Mouse (Mus musculus): ENCODE results near the gene Lrrfip2.

The Lrrfip2 gene

DNA sequence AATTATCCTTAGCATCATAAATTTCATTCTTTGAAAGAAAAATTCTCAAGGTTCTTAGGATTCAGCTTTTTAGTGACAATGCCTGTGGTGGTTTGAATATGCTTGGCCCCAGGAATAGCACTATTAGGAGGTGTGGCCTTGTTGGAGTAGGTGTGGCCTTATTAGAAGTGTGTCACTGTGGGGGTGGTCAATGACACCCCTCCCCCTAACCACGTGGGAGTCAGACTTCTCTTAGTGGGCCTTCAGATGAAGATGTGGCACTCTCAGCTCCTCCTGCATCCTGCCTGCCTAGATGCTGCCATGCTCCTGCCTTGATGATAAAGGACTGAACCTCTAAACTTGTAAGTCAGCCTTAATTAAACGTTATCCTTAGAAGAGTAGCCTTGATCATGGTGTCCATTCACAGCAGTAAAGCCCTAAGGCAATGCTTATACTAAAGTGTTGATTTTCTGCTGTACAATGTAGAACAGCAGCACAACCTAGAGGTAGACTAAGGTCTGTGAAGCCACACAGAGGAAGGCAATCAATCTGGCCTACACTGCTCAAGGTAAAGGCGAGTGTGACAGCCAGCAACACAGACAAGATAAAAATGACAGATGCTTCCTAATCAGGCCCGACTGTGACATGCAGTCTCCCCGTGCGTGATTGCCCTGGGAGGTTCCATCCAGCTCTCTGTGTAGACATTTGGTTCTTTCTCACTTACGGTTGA lies 134.9 kb downstream of the Lrrfip2 start:
- in situ Hi-C loops (cut with MboI; ENCODE audit: low pct_unique_long_range_greater_than_20kb in 1 of 2, low sequenced_read_pairs in 2 of 2, unreplicated experiment in 1 of 2): no loop called here

- in situ Hi-C loops (cut with MboI; ENCODE audit: low pct_unique_long_range_greater_than_20kb in 1 of 2, low sequenced_read_pairs in 2 of 2, unreplicated experiment in 1 of 2): no loop called here
Observed at GRCm38 (mm10) chr9:111260360-111260985, 143.1 kb downstream of the Lrrfip2 start.

DNA sequence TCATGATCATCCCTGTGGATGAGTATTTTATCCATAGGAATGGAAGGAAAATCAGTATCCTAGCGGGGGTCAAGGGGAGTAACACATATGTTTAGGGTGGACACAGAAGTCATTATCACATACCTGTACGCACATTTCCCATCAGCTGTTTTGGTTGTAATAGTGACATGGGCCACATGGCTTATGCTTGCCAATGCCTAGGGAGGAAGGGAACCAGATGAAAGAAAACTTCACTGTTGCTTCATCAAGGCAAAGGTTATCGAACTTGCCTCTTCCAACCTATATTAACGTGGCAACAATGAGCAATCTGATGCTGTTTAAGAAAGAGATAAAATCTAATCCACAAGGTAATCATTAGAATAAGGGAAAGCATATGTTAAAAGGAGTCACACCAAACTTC lies 144.0 kb downstream of the Lrrfip2 start:
- in situ Hi-C loops (cut with MboI; ENCODE audit: low pct_unique_long_range_greater_than_20kb in 1 of 2, low sequenced_read_pairs in 2 of 2, unreplicated experiment in 1 of 2): no loop called here

DNA sequence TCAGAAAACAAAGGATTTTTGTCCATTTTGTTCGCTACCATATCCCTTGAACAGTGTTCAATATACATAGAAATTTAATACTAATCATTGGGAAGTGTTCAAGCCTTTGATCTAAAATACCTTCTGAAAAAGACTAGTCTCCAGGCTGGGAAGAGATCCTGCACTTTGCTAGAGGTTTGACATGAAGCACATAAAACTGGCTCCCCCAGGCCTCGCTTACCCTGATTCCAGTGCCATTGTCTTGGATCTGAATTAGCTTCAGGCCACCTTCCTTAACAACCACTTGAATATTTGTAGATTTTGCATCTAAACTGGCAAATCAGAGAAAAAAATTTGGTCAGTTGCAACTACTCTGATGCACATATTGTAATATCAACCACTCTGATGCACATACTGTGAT lies 150.6 kb downstream of the Lrrfip2 start:
- in situ Hi-C loops (cut with MboI; ENCODE audit: low pct_unique_long_range_greater_than_20kb in 1 of 2, low sequenced_read_pairs in 2 of 2, unreplicated experiment in 1 of 2): no loop called here

DNA sequence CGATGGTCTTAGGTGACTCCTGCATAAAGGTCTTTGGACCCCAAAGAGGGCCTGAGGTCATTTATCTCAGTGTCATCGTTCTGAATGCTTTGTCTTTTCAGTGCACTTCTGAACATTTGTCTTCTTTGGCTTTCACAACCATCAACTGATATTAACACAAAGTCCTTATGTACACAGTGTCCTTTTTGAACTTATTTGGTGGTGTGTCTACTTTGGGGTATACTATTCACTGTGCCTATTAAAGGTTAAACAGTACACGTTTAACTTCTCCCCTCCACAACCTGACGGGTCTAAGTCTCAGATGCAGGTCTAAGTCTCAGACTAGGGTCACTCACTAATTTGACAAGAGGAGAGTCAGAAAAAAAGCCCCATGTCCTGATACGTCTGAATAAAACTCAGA lies 153.2 kb downstream of the Lrrfip2 start:
- in situ Hi-C loops (cut with MboI; ENCODE audit: low pct_unique_long_range_greater_than_20kb in 1 of 2, low sequenced_read_pairs in 2 of 2, unreplicated experiment in 1 of 2): no loop called here

DNA sequence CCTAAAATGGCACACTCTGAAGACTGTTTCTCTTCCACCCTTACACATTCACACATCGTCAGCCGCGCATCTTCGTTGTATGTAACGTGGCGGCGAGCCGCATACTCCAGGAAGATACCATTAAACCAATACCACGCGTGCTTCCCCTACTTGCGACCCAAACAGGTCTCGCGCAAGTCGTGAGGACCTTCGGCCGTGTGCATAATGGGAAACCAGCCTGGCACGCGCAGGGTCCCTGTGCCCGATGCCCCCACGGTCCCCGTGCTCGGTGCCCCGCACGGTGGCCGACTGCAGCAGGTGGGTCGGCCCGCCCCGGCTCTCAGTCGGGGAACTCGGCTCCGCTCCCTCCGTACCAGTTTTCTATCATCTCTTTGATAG lies 153.7 kb downstream of the Lrrfip2 start:
- in situ Hi-C loops (cut with MboI; ENCODE audit: low pct_unique_long_range_greater_than_20kb in 1 of 2, low sequenced_read_pairs in 2 of 2, unreplicated experiment in 1 of 2): no loop called here

GRCm38 (mm10) chr9:111271434-111272160 lies 154.2 kb downstream of the Lrrfip2 start, which contains the start of the genes Mlh1 and Epm2aip1:
Mlh1 (minus strand) TSS chr9:111271791.
Epm2aip1 (plus strand) TSS chr9:111271929.
- in situ Hi-C loops (cut with MboI; ENCODE audit: low pct_unique_long_range_greater_than_20kb in 1 of 2, low sequenced_read_pairs in 2 of 2, unreplicated experiment in 1 of 2): no loop called here

DNA sequence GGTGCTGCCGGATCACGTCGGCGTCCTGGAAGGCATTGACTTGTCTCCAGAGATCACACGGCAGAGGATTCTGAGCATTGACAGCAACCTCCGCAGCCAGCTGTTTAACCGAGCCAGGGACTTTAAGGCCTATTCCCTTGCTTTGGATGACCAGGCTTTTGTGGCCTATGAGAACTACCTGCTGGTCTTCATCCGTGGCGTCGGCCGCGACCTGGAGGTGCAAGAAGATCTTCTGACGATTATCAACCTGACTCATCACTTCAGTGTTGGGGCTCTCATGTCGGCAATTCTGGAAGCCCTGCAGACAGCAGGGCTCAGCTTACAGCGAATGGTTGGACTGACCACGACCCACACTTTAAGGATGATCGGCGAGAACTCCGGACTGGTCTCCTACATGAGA lies 155.0 kb downstream of the Lrrfip2 start:
- in situ Hi-C loops (cut with MboI; ENCODE audit: low pct_unique_long_range_greater_than_20kb in 1 of 2, low sequenced_read_pairs in 2 of 2, unreplicated experiment in 1 of 2): no loop called here

GRCm38 (mm10) chr9:111272996-111273785 lies 155.8 kb downstream of the Lrrfip2 start:
- in situ Hi-C loops (cut with MboI; ENCODE audit: low pct_unique_long_range_greater_than_20kb in 1 of 2, low sequenced_read_pairs in 2 of 2, unreplicated experiment in 1 of 2): no loop called here

GRCm38 (mm10) chr9:111273958-111274357 lies 156.6 kb downstream of the Lrrfip2 start:
- in situ Hi-C loops (cut with MboI; ENCODE audit: low pct_unique_long_range_greater_than_20kb in 1 of 2, low sequenced_read_pairs in 2 of 2, unreplicated experiment in 1 of 2): no loop called here

DNA sequence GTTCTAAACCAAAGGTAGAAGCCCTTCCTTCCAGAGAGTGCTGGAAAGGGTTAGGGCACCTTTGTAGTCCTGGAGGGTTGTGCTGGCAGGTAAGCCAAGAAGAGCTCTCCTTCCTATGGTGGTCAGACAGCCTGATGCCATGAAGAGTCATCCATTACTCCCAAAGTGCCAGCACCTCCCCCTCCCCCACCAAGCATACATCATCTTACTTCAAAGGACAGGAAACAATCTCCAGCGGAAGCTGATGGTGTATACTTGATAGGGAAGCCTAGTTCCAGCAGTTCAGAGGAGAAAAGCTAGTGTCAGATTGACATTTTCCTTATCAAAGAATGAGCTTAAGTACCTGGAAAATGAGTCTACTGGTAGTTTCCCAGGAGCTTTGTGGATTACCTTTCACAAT lies 157.8 kb downstream of the Lrrfip2 start:
- in situ Hi-C loops (cut with MboI; ENCODE audit: low pct_unique_long_range_greater_than_20kb in 1 of 2, low sequenced_read_pairs in 2 of 2, unreplicated experiment in 1 of 2): no loop called here
